Mouse (Mus musculus): ENCODE data around the gene Gm48551. TPM values are rescaled to one million over a fixed set of nuclear protein-coding genes. Genes with fewer than 3 reads are reported as not detected.

The Gm48551 gene
- total RNA-seq, 1 experiment: 1.8 TPM

DNA sequence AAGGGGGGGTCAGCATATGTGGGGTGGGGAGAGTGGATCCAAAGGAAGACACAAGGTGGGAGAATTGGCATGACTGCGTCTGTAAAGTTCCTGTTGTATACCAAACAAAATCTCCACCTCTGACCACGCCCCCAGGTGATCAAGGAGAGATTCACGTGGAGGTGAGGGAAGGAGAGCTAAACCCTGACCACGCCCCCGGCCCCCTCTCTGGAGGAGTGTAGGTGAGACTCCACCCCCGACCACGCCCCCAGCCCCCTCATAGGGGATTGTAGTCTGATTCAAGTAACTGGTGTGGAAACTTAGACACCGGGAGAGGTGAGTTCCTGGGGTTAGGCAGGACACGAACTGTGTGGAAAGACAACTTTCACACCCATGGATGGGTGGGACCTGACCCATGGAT is 19.8 kb downstream of the Gm48551 start:
- DNase-seq (ENCODE audit: low read depth, low spot score): peak; percentile 87
- peaks cover 10% of the 10 kb centered on the region; the same call in 1 of the 2 replicates for H3K36me3 ChIP-seq (ENCODE audit: control insufficient read depth, insufficient read depth, low read length, poor library complexity, severe bottlenecking)
- H3K9ac ChIP-seq (ENCODE audit: insufficient read depth, low read depth, low read length, poor library complexity, severe bottlenecking): peak overlapping the region; percentile 5; the same call in 1 of the 2 replicates
- 0 out of 4 replicates have a peak overlapping the region, but pooled peaks of 1 of the 2 experiments have one; percentile 19 for H3K4me3 ChIP-seq (ENCODE audit: insufficient read depth in 1 of 2, low read depth in 1 of 2, low read length in 2 of 2, poor library complexity in 1 of 2, severe bottlenecking in 1 of 2)
- TF ChIP-seq HCFC1 (IDR thresholded peaks at IDR 0.05; ENCODE audit: borderline replicate concordance, insufficient read depth, low read length): no peak
- TF ChIP-seq ZC3H11A (IDR thresholded peaks at IDR 0.05; ENCODE audit: borderline replicate concordance, low read depth, low read length): no peak
- no peak for TF ChIP-seq CHD2 (IDR thresholded peaks at IDR 0.05; ENCODE audit: low read depth, low read length)
- TF ChIP-seq ZNF384 (IDR thresholded peaks at IDR 0.05; ENCODE audit: low read depth, low read length): no peak
- TF ChIP-seq MAFK (IDR thresholded peaks at IDR 0.05; ENCODE audit: insufficient read depth, low read depth, low read length): no peak
- H3K9me3 ChIP-seq (ENCODE audit: control insufficient read depth, insufficient read depth, low read depth, low read length): no peaks in the 10 kb centered on the region
- in situ Hi-C loops (cut with MboI; ENCODE audit: low sequenced_read_pairs in 2 of 2, unreplicated experiment in 2 of 2): no loop called here
- H3K4me1 ChIP-seq (ENCODE audit: control insufficient read depth in 2 of 2, insufficient read depth in 2 of 2, low read length in 2 of 2, poor library complexity in 1 of 2): peaks cover 8 to 65% of the 10 kb centered on the region in 2 experiments; a peak in 3 of 4 replicates
- no peak overlapping the region for H3K27ac ChIP-seq (ENCODE audit: insufficient read depth, low read depth, low read length, poor library complexity, severe bottlenecking)

DNA sequence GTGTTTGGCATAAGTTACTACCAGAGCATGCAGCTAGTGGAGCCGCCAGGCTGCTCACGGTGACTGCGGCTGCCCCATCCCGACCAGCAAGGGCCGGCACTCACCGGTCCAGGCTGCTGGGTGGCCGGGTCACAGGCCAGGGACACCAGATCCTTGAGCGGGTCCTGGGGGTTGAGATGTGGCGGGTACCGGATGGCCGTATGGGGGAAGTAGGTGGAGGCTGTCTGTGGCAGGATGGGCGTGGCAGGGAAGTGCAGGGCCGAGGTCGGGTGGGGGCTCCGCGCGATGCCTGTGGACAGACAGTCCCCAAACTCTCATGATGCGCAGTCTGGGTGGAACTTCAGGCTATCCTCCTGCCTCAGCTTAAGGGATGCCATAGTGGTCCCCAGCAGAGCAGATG is 20.5 kb downstream of the Gm48551 start:
- peak overlapping the region; percentile 5; the same call in 1 of the 2 replicates for H3K9ac ChIP-seq (ENCODE audit: insufficient read depth, low read depth, low read length, poor library complexity, severe bottlenecking)
- H3K36me3 ChIP-seq (ENCODE audit: control insufficient read depth, insufficient read depth, low read length, poor library complexity, severe bottlenecking): peaks cover 7% of the 10 kb centered on the region; the same call in 1 of the 2 replicates
- no peak for DNase-seq (ENCODE audit: low read depth, low spot score)
- peaks cover 8 to 62% of the 10 kb centered on the region in 2 experiments; a peak in 3 of 4 replicates for H3K4me1 ChIP-seq (ENCODE audit: control insufficient read depth in 2 of 2, insufficient read depth in 2 of 2, low read length in 2 of 2, poor library complexity in 1 of 2)
- TF ChIP-seq ZC3H11A (IDR thresholded peaks at IDR 0.05; ENCODE audit: borderline replicate concordance, low read depth, low read length): no peak
- TF ChIP-seq MAFK (IDR thresholded peaks at IDR 0.05; ENCODE audit: insufficient read depth, low read depth, low read length): no peak
- TF ChIP-seq HCFC1 (IDR thresholded peaks at IDR 0.05; ENCODE audit: borderline replicate concordance, insufficient read depth, low read length): no peak
- TF ChIP-seq CHD2 (IDR thresholded peaks at IDR 0.05; ENCODE audit: low read depth, low read length): no peak
- TF ChIP-seq ZNF384 (IDR thresholded peaks at IDR 0.05; ENCODE audit: low read depth, low read length): no peak
- in situ Hi-C loops (cut with MboI; ENCODE audit: low sequenced_read_pairs in 2 of 2, unreplicated experiment in 2 of 2): no loop called here
- peak overlapping the region in 1 of 2 experiments; percentile 19; a peak in 2 of 4 replicates for H3K4me3 ChIP-seq (ENCODE audit: insufficient read depth in 1 of 2, low read depth in 1 of 2, low read length in 2 of 2, poor library complexity in 1 of 2, severe bottlenecking in 1 of 2)
- no peaks in the 10 kb centered on the region for H3K9me3 ChIP-seq (ENCODE audit: control insufficient read depth, insufficient read depth, low read depth, low read length)
- no peak overlapping the region for H3K27ac ChIP-seq (ENCODE audit: insufficient read depth, low read depth, low read length, poor library complexity, severe bottlenecking)

DNA sequence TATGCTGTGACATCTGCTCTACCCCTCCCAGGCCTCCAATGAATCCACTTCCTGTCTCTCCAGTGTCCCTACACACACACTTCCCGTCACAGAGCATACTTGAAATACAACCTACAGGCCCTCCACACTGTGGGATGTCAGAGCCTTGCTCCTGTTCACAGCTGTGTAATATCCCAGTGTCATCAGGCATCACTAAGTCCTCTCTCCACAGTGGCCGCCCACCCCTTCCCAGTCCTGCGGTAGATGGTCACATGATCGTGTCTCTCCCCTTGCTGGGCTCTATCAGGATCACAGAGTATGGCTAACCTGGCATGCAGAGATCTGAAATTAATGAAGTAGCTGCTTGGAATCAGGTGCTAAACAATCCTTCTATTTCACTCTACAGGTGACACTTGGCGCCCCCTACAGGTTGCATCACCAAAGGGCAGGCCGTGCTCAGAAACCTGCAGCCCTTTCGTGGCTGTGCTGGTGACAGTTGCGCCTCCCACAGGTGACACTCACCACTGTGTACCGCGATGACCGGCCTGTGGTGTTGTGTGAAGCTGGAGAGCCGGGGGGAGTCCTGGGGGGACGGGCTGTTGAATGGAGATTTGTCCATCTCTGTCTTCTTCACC is 21.4 kb downstream of the Gm48551 start:
- Histone ChIP-seq H3K4me1 (ENCODE audit: control insufficient read depth in 2 of 2, insufficient read depth in 2 of 2, low read length in 2 of 2, poor library complexity in 1 of 2) (peaks cover 7 to 64% of the 10 kb centered on the region in 2 experiments; a peak in 3 of 4 replicates), H3K4me3 (ENCODE audit: insufficient read depth in 1 of 2, low read depth in 1 of 2, low read length in 2 of 2, poor library complexity in 1 of 2, severe bottlenecking in 1 of 2) (no peak overlapping the region), H3K36me3 (ENCODE audit: control insufficient read depth, insufficient read depth, low read length, poor library complexity, severe bottlenecking) (peaks cover 7% of the 10 kb centered on the region; the same call in 1 of the 2 replicates), H3K9me3 (ENCODE audit: control insufficient read depth, insufficient read depth, low read depth, low read length) (no peaks in the 10 kb centered on the region), H3K9ac (ENCODE audit: insufficient read depth, low read depth, low read length, poor library complexity, severe bottlenecking) (no peak overlapping the region), H3K27ac (ENCODE audit: insufficient read depth, low read depth, low read length, poor library complexity, severe bottlenecking) (no peak overlapping the region)
- in situ Hi-C loops (cut with MboI; ENCODE audit: low sequenced_read_pairs in 2 of 2, unreplicated experiment in 2 of 2): no loop called here
- no peak for DNase-seq (ENCODE audit: low read depth, low spot score)
- TF ChIP-seq HCFC1 (IDR thresholded peaks at IDR 0.05; ENCODE audit: borderline replicate concordance, insufficient read depth, low read length): no peak
- TF ChIP-seq ZC3H11A (IDR thresholded peaks at IDR 0.05; ENCODE audit: borderline replicate concordance, low read depth, low read length): no peak
- TF ChIP-seq MAFK (IDR thresholded peaks at IDR 0.05; ENCODE audit: insufficient read depth, low read depth, low read length): no peak
- no peak for TF ChIP-seq CHD2 (IDR thresholded peaks at IDR 0.05; ENCODE audit: low read depth, low read length)
- TF ChIP-seq ZNF384 (IDR thresholded peaks at IDR 0.05; ENCODE audit: low read depth, low read length): no peak

DNA sequence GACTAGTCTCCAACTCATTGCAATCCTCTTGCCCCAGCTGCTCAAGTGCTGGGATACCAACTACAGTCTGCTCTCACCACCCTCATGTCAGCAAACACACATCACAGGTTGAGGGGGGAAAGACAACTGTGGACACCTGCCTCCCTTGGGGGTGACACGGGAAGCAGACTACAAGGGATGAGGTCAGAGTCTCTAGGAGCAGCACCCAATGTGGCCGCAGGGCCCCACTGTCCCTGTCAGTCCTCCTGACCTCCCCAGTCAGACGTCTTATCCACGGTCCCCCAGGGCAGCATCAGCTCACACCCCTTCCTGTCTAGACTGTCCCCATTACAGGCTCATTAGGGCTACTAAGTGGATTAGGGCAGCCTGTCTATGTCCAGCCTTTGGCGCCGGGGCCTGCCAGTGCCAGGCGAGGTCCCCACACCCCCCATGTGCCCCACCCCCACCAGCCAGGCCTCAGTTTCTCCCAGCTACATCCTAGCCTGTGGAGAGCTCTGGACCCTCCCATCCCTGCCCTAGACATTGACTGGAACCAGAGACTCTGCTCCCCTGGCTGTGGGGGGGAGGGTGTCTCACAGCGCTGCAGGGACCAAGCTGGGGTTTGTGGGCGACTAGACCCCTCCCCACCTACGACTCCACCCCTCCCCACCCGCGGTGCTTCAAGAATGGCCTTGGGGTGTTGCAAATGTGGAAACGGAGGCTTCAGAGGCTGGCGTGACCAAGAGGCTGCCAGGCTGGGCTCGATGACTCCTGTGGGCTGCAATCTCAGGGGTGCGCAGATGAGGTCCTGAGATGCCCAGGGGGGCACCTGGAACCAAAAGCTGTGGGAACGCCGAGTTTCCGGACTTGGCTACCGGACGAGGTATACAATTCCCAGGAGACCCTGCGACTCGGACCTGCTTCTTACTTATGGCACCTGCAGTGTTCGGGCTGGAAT is 22.5 kb downstream of the Gm48551 start:
- peaks cover 10% of the 10 kb centered on the region; the same call in 1 of the 2 replicates for H3K36me3 ChIP-seq (ENCODE audit: control insufficient read depth, insufficient read depth, low read length, poor library complexity, severe bottlenecking)
- DNase-seq (ENCODE audit: low read depth, low spot score): no peak
- H3K9ac ChIP-seq (ENCODE audit: insufficient read depth, low read depth, low read length, poor library complexity, severe bottlenecking): no peak overlapping the region
- H3K9me3 ChIP-seq (ENCODE audit: control insufficient read depth, insufficient read depth, low read depth, low read length): no peaks in the 10 kb centered on the region
- no peak for TF ChIP-seq MAFK (IDR thresholded peaks at IDR 0.05; ENCODE audit: insufficient read depth, low read depth, low read length)
- TF ChIP-seq CHD2 (IDR thresholded peaks at IDR 0.05; ENCODE audit: low read depth, low read length): no peak
- no peak for TF ChIP-seq ZNF384 (IDR thresholded peaks at IDR 0.05; ENCODE audit: low read depth, low read length)
- TF ChIP-seq ZC3H11A (IDR thresholded peaks at IDR 0.05; ENCODE audit: borderline replicate concordance, low read depth, low read length): no peak
- TF ChIP-seq HCFC1 (IDR thresholded peaks at IDR 0.05; ENCODE audit: borderline replicate concordance, insufficient read depth, low read length): no peak
- peak overlapping the region in 1 of 2 experiments; percentile 57; a peak in 2 of 4 replicates for H3K4me3 ChIP-seq (ENCODE audit: insufficient read depth in 1 of 2, low read depth in 1 of 2, low read length in 2 of 2, poor library complexity in 1 of 2, severe bottlenecking in 1 of 2)
- no peak overlapping the region for H3K27ac ChIP-seq (ENCODE audit: insufficient read depth, low read depth, low read length, poor library complexity, severe bottlenecking)
- H3K4me1 ChIP-seq (ENCODE audit: control insufficient read depth in 2 of 2, insufficient read depth in 2 of 2, low read length in 2 of 2, poor library complexity in 1 of 2): peaks cover 3 to 69% of the 10 kb centered on the region in 2 experiments; a peak in 3 of 4 replicates
- in situ Hi-C loops (cut with MboI; ENCODE audit: low sequenced_read_pairs in 2 of 2, unreplicated experiment in 2 of 2): no loop called here
